Mouse (Mus musculus): ENCODE results near the gene Tmem108.

GRCm38 (mm10) chr9:103780598-103780997 is 19.0 kb upstream of the Tmem108 start:
- TF ChIP-seq EP300 (IDR thresholded peaks at IDR 0.05; ENCODE audit: low read depth) (no peak), CTCF (IDR thresholded peaks at IDR 0.05; ENCODE audit: low read depth) (no peak)

Measured in liver, postnatal 0 days (tissue).